Comparison of ENCODE assay signal across 8 mouse cellular contexts in the genomic region with DNA sequence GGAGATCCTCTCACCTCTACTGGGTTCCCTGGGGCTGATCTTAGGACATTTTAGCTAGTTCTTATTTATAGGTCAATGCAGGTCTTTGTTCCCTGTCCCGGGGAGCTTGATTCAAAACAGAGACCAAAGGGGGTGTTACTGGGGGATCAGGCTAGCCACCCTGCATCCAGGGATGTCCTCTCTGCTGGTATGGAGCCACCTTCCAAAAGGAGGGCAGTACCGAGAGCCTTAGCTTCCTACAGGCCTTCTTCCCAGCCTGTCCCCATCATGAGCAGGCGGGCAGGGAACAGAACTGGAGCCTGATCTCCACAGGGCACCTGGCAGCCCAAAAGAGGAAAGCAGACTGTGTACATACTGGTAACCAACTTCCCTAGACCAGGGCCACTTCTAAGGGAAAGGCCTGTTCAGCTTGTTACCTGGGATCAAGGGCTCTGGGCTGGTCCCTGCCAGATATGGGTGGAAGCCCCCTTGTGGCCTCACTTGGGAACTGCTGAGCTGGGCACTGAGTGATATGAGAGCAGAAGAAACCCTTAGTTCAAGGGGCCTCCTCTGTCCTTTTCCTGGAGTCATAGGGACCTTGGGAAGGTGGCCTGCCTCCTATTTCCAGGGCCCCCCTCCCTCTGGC. TPM values are rescaled to one million over a fixed set of nuclear protein-coding genes. Genes with fewer than 3 reads are reported as not detected.
DNase-seq lines count a peak whose midpoint lies in the region; ATAC-seq and TF ChIP-seq lines count a peak whose summit lies in the region.

No protein-coding gene starts in this region.

- WGBS in forebrain, embryonic 16.5 days, result 91% methylated on average over 3 of the region's 3 CpGs

- no peak for TF ChIP-seq POLR2A in brain, embryonic 14.5 days (IDR thresholded peaks at IDR 0.05; ENCODE audit: borderline replicate concordance, extremely low read depth, insufficient read depth, insufficient read length, poor library complexity, severe bottlenecking)

- H3K9me3 ChIP-seq in forebrain, embryonic 16.5 days (ENCODE audit: control insufficient read depth, low read length), result no peaks in the 10 kb centered on the region

- H3K4me2 ChIP-seq in forebrain, embryonic 16.5 days (ENCODE audit: low read length), result no peak overlapping the region

- H3K36me3 ChIP-seq in forebrain, embryonic 16.5 days (ENCODE audit: control insufficient read depth, insufficient read depth), result no peaks in the 10 kb centered on the region

- no peak overlapping the region for H3K9ac ChIP-seq in forebrain, embryonic 16.5 days (replicated peaks; ENCODE audit: low read depth, low read length)

- peak; percentile 56 for ATAC-seq in forebrain, embryonic 16.5 days

- H3K27ac ChIP-seq in forebrain, embryonic 16.5 days (ENCODE audit: low read length), result no peak overlapping the region

- no peaks in the 10 kb centered on the region for H3K27me3 ChIP-seq in forebrain, embryonic 16.5 days (replicated peaks; ENCODE audit: control insufficient read depth, insufficient read depth, low read length)

- peak; percentile 48 for DNase-seq in gastrocnemius, adult 18-20 months (ENCODE audit: low spot score)
- DNase-seq in gastrocnemius, postnatal 25 days, result no peak
- DNase-seq in CD4-positive helper T cell, adult 2 months (ENCODE audit: low read depth, low spot score), result peak; percentile 56
- DNase-seq in brain, embryonic 14.5 days (ENCODE audit: low read depth), result peak; percentile 59
- peak; percentile 71 for DNase-seq in kidney, postnatal 14 days
- peak; percentile 70 for DNase-seq in lung, postnatal 25 days (ENCODE audit: low spot score)
- DNase-seq in spleen, postnatal 10 days (ENCODE audit: low spot score in 2 of 2), result peak; percentile 52 to 78

- TF ChIP-seq CTCF in brain, embryonic 14.5 days (IDR thresholded peaks at IDR 0.05; ENCODE audit: borderline replicate concordance, extremely low read depth, insufficient read depth, insufficient read length), result peak; percentile 78

- H3K4me1 ChIP-seq in forebrain, embryonic 16.5 days (replicated peaks; ENCODE audit: control insufficient read depth, insufficient read depth, low read length), result no peaks in the 10 kb centered on the region

- no peak overlapping the region for H3K4me3 ChIP-seq in forebrain, embryonic 16.5 days (replicated peaks; ENCODE audit: low read length)

RNA-seq across cellular contexts. Expression of a gene that starts 2.3 kb away (rescaled TPM):
- under 1 TPM; 0.16 to 0.64 TPM for total RNA-seq in gastrocnemius, adult 18-20 months (2021)
- total RNA-seq in gastrocnemius, postnatal 25 days (2021), result under 1 TPM; 0.51 to 0.61 TPM
- 1.6 and 2.6 TPM in 2 replicates for polyA plus RNA-seq in brain, embryonic 14.5 days (2012; rRNA removed)
- 0.56 and 1.0 TPM in 2 replicates for polyA plus RNA-seq in forebrain, embryonic 16.5 days (2015; fragmentation: Nextera tagmentation; extraction: Ambion mirVana)

RNA-seq across cellular contexts. Expression of a gene that starts 13.3 kb away (rescaled TPM):
- 1 to 10 TPM; 8.7 to 9.5 TPM for total RNA-seq in gastrocnemius, adult 18-20 months (2021)
- 10 to 100 TPM; 12.4 to 14.7 TPM for total RNA-seq in gastrocnemius, postnatal 25 days (2021)
- 96.7 and 108 TPM in 2 replicates for polyA plus RNA-seq in brain, embryonic 14.5 days (2012; rRNA removed)
- 187 and 190 TPM in 2 replicates for polyA plus RNA-seq in forebrain, embryonic 16.5 days (2015; fragmentation: Nextera tagmentation; extraction: Ambion mirVana)

RNA-seq across cellular contexts. Expression of a gene that starts 22.2 kb away (rescaled TPM):
- total RNA-seq in gastrocnemius, adult 18-20 months (2021), result 100 to 1,000 TPM; 112 to 130 TPM
- total RNA-seq in gastrocnemius, postnatal 25 days (2021), result 100 to 1,000 TPM; 105 to 113 TPM
- polyA plus RNA-seq in brain, embryonic 14.5 days (2012; rRNA removed), result 438 and 625 TPM in 2 replicates
- polyA plus RNA-seq in forebrain, embryonic 16.5 days (2015; fragmentation: Nextera tagmentation; extraction: Ambion mirVana), result 277 and 319 TPM in 2 replicates

RNA-seq across cellular contexts. Expression of a gene that starts 38.5 kb away (rescaled TPM):
- 1 to 10 TPM; 5.8 to 6.3 TPM for total RNA-seq in gastrocnemius, adult 18-20 months (2021)
- 1 to 10 TPM; 5.2 to 5.3 TPM for total RNA-seq in gastrocnemius, postnatal 25 days (2021)
- polyA plus RNA-seq in brain, embryonic 14.5 days (2012; rRNA removed), result not detected in 2 replicates
- polyA plus RNA-seq in forebrain, embryonic 16.5 days (2015; fragmentation: Nextera tagmentation; extraction: Ambion mirVana), result not detected in 2 replicates

RNA-seq across cellular contexts. Expression of a gene that starts 46.4 kb away (rescaled TPM):
- total RNA-seq in gastrocnemius, adult 18-20 months (2021), result 10 to 100 TPM; 19.6 to 20.4 TPM
- 10 to 100 TPM; 17.1 to 18.5 TPM for total RNA-seq in gastrocnemius, postnatal 25 days (2021)
- 59.7 and 71.3 TPM in 2 replicates for polyA plus RNA-seq in brain, embryonic 14.5 days (2012; rRNA removed)
- 105 and 107 TPM in 2 replicates for polyA plus RNA-seq in forebrain, embryonic 16.5 days (2015; fragmentation: Nextera tagmentation; extraction: Ambion mirVana)
